Mouse (Mus musculus) lung, postnatal 4 days (tissue): Measurements from ENCODE around the gene Ndufb8.

Experiments used
- DNase-seq, 2 experiments: peaks; one replicate each; pipeline ENCODE4 v3.0.0; 2021

Ndufb8 gene

DNA sequence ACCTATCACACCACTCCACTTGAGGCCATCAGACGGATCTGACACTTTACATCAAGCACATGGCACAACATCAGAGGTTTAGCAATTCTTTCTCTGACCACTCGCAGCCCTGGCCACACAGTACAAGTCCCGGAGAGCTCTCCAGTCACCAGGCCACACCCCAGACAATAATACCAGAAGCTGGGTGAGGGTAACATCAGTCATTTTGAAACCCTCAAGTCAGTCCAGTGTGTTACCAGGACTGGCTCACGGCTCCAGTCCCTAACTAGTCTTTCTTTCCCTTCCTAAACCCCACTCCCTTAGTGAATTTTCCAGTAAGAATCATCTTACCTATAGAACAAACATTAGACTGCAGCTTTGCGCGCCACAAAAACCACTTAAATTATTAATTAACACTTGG lies 25.2 kb downstream of the Ndufb8 start:
- DNase-seq: peak in 1 of 2 experiments; percentile 40

DNA sequence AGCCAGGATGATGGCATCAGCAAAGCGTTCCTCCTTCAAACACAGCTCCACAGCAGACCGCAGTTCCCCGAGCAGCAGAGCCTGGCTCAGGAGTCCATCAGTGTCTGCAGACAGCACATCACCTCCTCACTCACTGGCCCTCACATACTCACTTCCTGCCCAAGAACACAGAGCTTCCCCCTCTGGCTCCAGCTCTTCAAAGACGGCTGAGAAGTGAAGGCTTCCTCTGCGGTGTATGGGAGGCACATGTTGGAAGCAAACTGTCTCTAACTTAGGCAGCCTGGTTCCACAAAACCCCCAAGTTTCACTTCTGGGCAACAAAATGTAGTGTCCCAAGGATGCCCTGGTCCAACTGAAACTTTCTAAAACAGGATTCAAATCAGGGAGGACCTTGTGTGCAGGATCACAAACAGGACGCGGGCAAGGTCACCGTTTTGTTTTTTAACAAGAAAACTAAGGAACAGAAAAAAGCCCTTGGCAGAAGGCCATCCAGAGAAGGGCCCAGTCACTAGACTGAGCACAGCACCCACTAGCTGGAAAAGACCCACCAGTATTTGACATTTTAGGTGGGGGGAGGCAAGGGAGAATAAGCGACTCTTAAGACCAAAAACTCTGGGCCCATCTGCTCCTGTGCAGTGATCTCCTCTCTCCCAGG lies 29.6 kb downstream of the Ndufb8 start:
- DNase-seq: no peak

DNA sequence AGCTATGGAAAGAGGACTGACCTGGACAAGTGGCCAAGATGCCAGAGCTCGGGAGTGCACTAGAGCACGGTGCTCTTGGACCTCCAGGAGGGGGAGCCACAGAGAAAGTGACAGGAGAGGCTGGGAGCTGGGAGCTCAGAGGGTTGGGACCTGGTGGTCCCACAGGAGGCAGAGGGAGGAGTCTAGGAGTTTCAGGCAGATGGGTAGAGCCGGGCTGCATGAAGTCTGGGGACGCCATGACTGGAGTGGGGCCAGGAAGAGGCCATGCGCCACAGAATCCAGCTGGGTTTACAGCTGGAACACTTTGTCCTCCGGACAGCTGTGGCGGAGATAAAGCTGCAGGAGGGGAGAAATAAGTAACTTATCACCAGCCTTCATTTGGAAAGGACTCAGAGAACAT lies 36.1 kb downstream of the Ndufb8 start:
- DNase-seq: peak; percentile 57 to 83

DNA sequence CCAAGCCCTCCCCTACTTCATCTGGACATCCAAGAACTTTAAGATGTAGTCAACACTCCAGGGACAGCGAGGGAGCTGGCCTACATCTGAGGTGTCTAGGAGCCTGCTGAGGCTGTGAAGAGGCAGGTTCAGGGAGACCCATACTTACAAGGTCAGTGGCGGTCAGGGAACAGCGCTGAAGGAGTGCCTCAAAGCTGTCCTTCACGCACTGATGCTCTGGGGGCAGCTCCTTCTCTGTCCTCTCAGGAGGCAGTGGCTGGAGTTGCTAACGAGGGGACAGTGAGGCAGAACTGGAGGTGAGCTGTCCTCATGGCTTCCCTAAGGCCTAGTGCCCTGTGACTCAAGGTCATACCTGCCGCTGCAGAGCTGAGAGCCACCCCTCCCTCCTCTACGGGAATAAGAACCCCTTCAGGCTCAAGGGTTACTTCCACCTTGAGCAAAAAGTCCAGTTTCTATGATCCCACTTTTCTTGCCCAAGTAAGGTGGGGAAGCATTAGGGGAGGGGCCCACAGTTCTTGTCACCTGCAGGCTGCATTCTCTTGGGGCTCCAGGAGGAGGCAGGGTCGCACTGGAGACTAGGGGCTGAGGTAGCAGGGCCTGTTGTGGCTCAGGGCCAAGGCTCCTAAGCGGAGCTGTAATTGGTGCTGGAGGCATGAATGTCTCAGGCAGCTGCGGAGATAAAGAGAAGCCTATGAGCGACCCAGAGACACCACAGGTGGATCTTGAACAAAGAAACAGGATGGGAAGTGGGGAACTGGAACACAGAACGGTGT lies 37.1 kb downstream of the Ndufb8 start:
- peak; percentile 29 to 43 for DNase-seq

DNA sequence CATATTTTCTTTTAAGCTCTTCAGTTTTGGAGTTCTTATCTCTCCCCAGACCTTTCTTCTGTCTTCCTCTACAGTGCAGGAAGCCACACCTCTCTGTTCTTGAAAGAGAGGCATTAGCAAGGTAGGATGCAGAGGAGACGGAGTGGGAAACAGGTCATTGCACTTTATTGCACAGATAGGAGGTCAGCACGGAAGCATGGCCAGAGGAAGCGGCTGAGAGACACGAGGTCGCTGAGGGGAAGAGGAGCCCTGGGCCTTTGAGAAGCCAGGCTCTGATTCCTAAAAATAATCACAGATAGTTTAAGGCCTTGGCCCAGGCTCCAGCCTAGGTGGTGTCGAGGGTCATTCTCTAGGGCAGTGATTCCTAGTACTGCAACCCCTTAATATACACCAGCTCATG lies 39.5 kb downstream of the Ndufb8 start:
- no peak for DNase-seq

DNA sequence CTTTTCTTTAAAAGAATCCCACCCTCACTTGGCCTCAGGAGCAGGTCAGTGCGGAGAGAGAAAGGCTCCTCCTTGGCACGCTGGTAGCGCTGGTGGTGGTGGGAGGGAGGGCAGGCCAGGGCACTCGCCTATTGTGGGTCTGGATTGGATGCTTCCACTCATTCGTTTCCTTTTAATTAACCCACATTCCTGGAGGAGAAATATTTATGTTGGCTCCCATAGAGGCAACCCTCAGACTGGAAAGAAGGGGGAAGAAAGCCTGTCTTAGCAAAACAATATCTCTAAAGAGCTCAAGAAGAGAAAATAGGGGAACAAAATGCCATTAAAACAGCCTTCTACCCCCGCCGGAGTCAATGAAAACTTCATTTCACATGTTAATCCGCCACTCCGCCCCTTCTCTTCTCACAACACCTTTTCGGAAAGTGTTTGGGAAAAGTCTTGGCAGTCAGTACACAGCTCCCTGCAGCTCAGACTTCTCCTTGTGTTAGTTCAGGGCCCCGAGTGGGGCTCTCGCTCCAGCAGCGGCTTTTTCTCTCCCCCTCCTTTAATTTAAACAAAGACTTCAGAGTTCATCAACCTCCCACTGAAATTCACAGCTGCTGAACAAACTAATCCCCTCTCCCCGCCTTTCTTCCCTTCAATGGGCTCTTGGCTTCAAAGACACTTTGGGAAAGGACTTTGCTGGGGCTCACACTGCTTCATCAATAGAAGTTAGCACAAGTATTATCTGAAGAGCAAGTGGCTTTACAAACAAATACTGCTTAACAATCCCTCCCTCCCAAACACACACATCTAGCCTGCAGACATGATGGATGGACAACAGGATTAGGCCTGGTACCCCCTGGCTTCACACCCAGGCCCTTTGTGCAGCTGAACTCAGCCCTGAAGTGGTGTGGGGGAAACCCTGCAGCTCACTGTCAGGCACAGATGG lies 40.5 kb downstream of the Ndufb8 start:
- peak in 1 of 2 experiments; percentile 40 for DNase-seq

DNA sequence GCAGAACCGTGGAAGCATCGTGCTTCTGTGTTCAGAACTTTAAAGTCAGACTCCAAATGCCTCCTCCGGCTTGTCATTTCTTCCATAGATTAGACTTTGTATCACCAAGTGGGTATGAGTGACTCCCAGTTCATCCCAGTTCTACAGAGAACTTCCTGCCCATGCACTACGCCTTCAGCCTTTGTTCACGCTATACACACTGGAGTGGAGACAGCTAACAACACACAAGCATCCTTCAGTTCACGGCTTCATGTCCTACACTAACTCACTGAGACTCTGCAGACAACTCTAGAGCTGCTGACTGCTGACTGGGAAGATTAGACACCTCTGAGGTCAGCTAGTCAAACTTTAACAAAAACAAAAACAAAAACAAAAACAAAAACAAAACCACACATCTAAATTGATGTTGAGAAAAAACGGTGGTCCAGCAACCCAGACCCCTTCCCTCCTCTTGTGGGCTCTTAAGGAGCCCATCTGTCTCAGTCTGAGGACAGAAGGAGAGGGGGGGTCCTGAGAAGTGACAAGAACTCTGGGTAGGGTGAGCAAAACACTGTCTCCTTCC lies 41.2 kb downstream of the Ndufb8 start:
- DNase-seq: no peak

DNA sequence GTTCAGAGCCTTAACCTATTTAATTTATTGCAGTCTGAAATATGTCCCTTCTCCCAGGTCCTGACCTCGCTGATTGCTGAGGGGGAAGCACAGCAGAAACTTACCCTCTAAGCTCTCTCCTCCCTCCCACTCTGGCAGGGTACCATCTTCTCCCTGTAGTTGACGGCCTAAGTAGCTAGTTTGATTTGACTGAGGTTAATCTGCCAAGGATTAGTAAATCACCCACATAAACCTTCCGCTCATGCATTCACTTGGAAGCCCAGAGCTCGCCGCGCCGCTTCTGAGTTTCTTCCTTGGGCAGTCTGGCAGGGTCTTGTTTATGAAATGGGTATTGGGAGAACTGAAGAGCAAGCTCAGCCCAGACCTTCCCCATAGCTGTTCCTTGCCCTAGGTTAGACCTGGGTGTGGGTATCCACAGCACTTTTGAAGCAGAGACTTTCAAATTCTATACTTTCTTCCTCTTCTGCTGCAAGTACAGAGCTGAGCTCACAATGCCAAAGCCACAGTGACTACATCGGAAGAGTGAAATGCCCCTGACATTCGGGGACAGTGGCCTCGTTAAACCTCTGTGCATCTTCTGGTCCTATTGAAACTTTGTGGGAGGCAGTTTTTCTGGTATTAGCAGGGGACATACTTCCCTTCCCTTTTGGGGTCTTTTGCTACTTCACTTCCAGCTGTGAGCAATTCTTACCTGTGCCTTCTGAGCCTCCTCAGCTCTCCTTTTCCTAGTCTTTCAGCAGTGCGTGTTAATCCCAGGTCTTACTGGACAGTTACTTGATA lies 42.0 kb downstream of the Ndufb8 start:
- DNase-seq: no peak

DNA sequence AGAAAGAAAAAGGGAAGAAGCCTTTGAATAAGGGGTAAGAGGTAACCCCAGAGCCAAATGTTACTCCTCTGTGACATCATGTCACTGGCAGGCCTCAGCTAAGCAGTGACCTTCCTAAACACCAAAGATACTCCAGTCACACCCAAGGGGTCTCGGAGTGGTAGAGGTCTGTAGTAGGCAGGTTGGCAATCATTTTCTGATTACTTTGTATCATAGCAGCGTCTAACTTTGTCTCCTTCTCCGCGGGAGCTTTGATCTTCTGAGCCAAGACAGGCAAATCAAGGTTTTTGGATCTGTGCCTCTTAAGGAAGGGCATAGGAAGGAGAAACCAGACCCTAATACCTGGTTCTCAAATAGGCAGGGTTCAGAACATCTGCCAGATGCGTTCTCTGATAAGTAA lies 42.6 kb downstream of the Ndufb8 start:
- no peak for DNase-seq

DNA sequence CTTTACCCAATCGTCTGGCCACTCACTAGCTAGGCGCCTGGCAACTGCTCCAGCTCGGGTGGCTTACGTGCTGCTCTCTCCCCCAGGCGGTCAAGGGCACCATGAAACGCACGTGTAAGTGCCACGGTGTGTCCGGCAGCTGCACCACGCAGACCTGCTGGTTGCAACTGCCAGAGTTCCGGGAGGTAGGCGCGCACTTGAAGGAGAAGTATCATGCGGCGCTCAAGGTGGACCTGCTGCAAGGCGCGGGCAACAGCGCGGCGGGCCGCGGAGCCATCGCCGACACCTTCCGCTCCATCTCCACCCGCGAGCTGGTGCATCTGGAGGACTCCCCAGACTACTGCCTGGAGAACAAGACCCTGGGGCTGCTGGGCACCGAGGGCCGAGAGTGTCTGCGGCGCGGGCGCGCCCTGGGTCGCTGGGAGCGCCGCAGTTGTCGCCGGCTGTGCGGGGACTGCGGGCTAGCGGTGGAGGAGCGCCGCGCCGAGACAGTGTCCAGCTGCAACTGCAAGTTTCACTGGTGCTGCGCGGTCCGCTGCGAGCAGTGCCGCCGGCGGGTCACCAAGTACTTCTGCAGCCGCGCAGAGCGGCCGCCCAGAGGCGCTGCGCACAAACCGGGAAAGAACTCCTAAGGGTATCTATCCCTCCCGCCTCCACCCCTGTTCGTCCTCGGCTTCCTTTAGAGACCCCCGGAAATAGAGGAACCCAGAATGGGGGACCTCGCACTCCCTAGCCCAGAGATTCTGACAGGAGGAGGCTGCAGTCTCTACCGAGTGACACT lies 43.6 kb downstream of the Ndufb8 start:
- DNase-seq: peak; percentile 24 to 51

DNA sequence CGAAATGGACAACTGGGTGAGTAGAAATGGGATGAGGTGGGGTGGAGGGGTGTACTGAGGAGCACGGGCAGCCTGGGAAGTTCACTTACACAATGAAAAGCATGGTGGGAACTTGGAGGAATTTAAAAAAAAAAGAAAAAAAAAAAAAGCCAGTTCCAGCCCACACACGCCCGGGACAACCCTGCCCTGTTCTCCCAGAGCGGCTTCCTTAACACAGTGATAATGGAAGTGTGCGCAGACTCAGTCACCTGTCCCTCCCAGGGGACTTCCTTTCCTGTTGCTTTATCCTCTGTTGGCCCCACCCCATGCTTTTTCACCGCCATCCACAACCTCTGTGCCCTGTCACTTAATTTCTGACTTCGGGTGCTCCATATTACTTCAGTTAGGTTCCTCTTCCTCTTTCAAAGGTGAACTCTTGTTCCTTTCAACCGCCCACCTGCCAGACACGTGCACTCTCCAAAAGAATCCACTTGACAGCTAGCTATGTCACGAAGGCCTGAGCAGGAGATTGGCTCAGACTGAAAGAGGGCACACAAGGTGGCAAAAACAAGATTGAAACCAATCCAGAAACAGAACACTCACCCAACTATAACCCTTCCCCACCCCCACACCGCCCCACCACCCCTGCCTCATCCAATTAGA lies 44.6 kb downstream of the Ndufb8 start:
- no peak for DNase-seq

DNA sequence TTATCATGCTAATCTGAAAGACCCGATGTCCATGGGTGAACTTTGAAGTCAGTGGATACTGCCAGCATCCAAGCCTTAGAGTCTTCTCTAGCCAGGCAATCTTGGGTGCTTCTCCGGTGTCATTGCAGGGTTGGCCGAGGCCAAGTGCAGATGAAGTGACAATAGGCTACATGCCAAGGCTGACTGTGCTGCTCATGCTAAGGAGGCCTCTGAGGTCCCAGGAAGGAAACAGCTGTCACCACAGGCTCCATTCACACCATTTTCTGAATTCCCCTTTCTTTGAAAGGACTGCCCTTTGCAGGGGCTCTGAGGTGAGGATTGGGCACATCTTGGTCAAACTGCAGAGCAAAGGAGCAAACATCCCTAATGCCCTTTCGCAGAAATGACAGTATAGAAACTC lies 52.5 kb downstream of the Ndufb8 start:
- DNase-seq: peak in 1 of 2 experiments; percentile 61

DNA sequence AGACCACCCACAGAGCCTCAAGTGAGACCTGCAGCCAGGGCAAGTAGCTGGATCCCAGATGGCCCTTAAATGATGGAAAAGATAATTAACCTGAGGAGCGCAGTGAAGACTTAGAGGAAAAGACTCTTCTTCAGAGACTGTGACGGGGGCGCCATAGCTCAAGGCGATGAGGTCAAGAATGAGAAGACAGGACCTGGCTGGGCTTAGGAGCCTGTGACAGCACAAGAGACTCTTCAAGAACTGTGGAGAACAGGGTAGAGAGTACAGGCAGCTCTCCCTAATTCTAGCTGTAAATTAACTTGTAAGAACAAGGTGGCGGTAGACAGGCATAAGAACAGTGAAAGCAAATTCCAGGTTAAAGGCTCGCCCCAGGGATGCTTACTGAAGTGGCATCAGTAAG lies 53.3 kb downstream of the Ndufb8 start:
- no peak for DNase-seq

DNA sequence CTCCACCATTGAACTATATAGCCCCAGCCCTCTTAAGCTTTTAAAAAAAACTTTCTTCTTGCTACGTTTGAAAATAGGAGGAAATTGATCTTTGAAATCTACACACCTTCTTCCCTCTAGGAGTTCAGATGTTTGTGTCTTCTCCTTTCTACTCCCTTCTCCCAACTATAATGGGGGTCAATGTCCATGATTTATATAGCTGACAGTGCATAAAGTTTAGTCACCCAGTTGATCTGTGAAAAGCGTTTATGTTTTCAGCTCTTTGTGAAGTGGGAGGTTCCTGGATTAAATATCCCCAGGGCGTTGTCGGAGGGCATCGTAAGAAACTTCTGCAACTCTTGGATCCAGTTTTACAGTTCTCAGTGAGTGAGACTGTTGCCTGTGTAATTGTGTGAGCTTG lies 55.0 kb downstream of the Ndufb8 start:
- no peak for DNase-seq

DNA sequence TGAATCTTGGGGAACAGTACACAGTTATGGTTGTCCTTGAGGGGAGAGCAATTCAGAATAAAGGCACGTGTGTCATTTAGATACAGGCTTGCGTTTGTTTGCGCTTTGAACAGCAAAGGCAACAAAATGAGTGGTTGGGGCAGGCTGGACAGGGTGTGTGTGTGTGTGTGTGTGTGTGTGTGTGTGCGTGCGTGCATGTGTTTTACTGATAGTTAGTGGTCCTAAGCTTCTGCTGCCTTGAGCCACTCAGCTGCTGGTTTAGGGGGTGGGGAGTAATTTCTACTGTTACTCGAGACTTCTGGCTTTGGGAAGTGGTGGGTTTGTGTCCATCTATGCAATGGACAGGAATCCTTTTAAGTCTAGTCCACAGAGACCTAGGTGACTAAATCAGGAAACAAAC lies 56.3 kb downstream of the Ndufb8 start:
- DNase-seq: no peak
